Mouse (Mus musculus): ENCODE data around the gene Nubp2. TPM values are rescaled to one million over a fixed set of nuclear protein-coding genes. Genes with fewer than 3 reads are reported as not detected.
A peak's percentile ranks its signal among the peaks of the same experiment; 100 is the strongest.

Nubp2 gene
- polyA plus RNA-seq, 1 experiment from 2014 or later = 93.2 TPM

- Histone ChIP-seq H3K4me2 (no peak overlapping the region), H3K36me3 (no peaks in the 10 kb centered on the region), H3K4me3 (replicated peaks) (no peak overlapping the region), H3K27me3 (peaks cover 26% of the 10 kb centered on the region), H3K9me3 (replicated peaks) (no peaks in the 10 kb centered on the region), H3K4me1 (replicated peaks) (peaks cover 8% of the 10 kb centered on the region; the same call in 1 of the 2 replicates), H3K9ac (no peak overlapping the region), H3K27ac (no peak overlapping the region)
- ATAC-seq (ENCODE audit: low read depth) (peak; percentile 67), DNase-seq (no peak)
- 57% methylated on average over 4 of the region's 4 CpGs for WGBS (ENCODE audit: insufficient replicate concordance)
These were observed 45.0 kb downstream of the Nubp2 start for GRCm38 (mm10) chr17:24841133-24841532.

GRCm38 (mm10) chr17:24840341-24840740 is 45.8 kb downstream of the Nubp2 start:
- Histone ChIP-seq H3K4me1 (replicated peaks) (peaks cover 5% of the 10 kb centered on the region; the same call in 1 of the 2 replicates), H3K9ac (no peak overlapping the region), H3K4me3 (replicated peaks) (no peak overlapping the region), H3K27me3 (peaks cover 28% of the 10 kb centered on the region), H3K9me3 (replicated peaks) (no peaks in the 10 kb centered on the region), H3K36me3 (no peaks in the 10 kb centered on the region), H3K4me2 (no peak overlapping the region), H3K27ac (no peak overlapping the region)
- DNase-seq (no peak), ATAC-seq (ENCODE audit: low read depth) (no peak)
- 33% methylated on average over 5 of the region's 5 CpGs for WGBS (ENCODE audit: insufficient replicate concordance)

GRCm38 (mm10) chr17:24839842-24840241 is 46.3 kb downstream of the Nubp2 start, which contains the start of gene Hagh:
Hagh (plus strand) TSS chr17:24840143.
- 59% methylated on average over 8 of the region's 8 CpGs for WGBS (ENCODE audit: insufficient replicate concordance)
- Histone ChIP-seq H3K27me3 (peaks cover 26% of the 10 kb centered on the region), H3K4me3 (replicated peaks) (no peak within 1 kb of the TSS), H3K4me1 (replicated peaks) (peaks cover 3% of the 10 kb centered on the region; the same call in 1 of the 2 replicates), H3K27ac (no peak within 1 kb of the TSS), H3K4me2 (no peak within 1 kb of the TSS), H3K36me3 (no peaks in the 10 kb centered on the region), H3K9ac (no peak within 1 kb of the TSS), H3K9me3 (replicated peaks) (no peaks in the 10 kb centered on the region)
- DNase-seq (no peak), ATAC-seq (ENCODE audit: low read depth) (no peak)

Other genes starting within 250 kb of the Nubp2 start
- gene Slc9a3r2, start 236.0 kb downstream of the Nubp2 start, polyA plus RNA-seq (2015; fragmentation: Nextera tagmentation; extraction: Ambion mirVana) = 9.8 and 10.2 TPM in 2 replicates
- 0.24 and 0.28 TPM in 2 replicates for gene Npw, start 227.9 kb downstream of the Nubp2 start, polyA plus RNA-seq (2015; fragmentation: Nextera tagmentation; extraction: Ambion mirVana)
- gene Zfp598, start 216.7 kb downstream of the Nubp2 start, polyA plus RNA-seq (2015; fragmentation: Nextera tagmentation; extraction: Ambion mirVana) = 9.5 and 13.1 TPM in 2 replicates
- gene Syngr3, start 196.4 kb downstream of the Nubp2 start, polyA plus RNA-seq (2015; fragmentation: Nextera tagmentation; extraction: Ambion mirVana) = 0.10 and 0.31 TPM in 2 replicates
- 41.3 and 47.7 TPM in 2 replicates for gene Gfer, start 190.2 kb downstream of the Nubp2 start, polyA plus RNA-seq (2015; fragmentation: Nextera tagmentation; extraction: Ambion mirVana)
- 0.14 and 0.34 TPM in 2 replicates for gene Noxo1, start 190.1 kb downstream of the Nubp2 start, polyA plus RNA-seq (2015; fragmentation: Nextera tagmentation; extraction: Ambion mirVana)
- gene Tbl3, start 178.7 kb downstream of the Nubp2 start, polyA plus RNA-seq (2015; fragmentation: Nextera tagmentation; extraction: Ambion mirVana) = 53.0 and 53.2 TPM in 2 replicates
- gene Rnf151, start 168.3 kb downstream of the Nubp2 start, polyA plus RNA-seq (2015; fragmentation: Nextera tagmentation; extraction: Ambion mirVana) = 0.10 TPM in 1 of 2 replicates, not detected in the other
- 1,350 and 1,469 TPM in 2 replicates for gene Rps2, start 168.2 kb downstream of the Nubp2 start, polyA plus RNA-seq (2015; fragmentation: Nextera tagmentation; extraction: Ambion mirVana)
- gene Ndufb10, start 161.9 kb downstream of the Nubp2 start, polyA plus RNA-seq (2015; fragmentation: Nextera tagmentation; extraction: Ambion mirVana) = 206 and 216 TPM in 2 replicates
- gene Rpl3l, start 158.5 kb downstream of the Nubp2 start, polyA plus RNA-seq (2015; fragmentation: Nextera tagmentation; extraction: Ambion mirVana) = 0.10 TPM in 1 of 2 replicates, not detected in the other
- 21.3 and 21.8 TPM in 2 replicates for gene Msrb1, start 149.7 kb downstream of the Nubp2 start, polyA plus RNA-seq (2015; fragmentation: Nextera tagmentation; extraction: Ambion mirVana)
- gene Hs3st6, start 133.4 kb downstream of the Nubp2 start, polyA plus RNA-seq (2015; fragmentation: Nextera tagmentation; extraction: Ambion mirVana) = not detected in 2 replicates
- 1.5 and 1.6 TPM in 2 replicates for gene Meiob, start 82.1 kb downstream of the Nubp2 start, polyA plus RNA-seq (2015; fragmentation: Nextera tagmentation; extraction: Ambion mirVana)
- 79.5 and 83.1 TPM in 2 replicates for gene Hagh, start 46.2 kb downstream of the Nubp2 start, polyA plus RNA-seq (2015; fragmentation: Nextera tagmentation; extraction: Ambion mirVana)
- 34.6 and 34.9 TPM in 2 replicates for gene Fahd1, start 36.0 kb downstream of the Nubp2 start, polyA plus RNA-seq (2015; fragmentation: Nextera tagmentation; extraction: Ambion mirVana)
- gene Igfals, start 20.4 kb downstream of the Nubp2 start, polyA plus RNA-seq (2015; fragmentation: Nextera tagmentation; extraction: Ambion mirVana) = 5.1 and 6.0 TPM in 2 replicates
- 37.9 and 38.4 TPM in 2 replicates for gene Spsb3, start 294 bp upstream of the Nubp2 start, polyA plus RNA-seq (2015; fragmentation: Nextera tagmentation; extraction: Ambion mirVana)
- 13.8 and 14.6 TPM in 2 replicates for gene Eme2, start 8.7 kb upstream of the Nubp2 start, polyA plus RNA-seq (2015; fragmentation: Nextera tagmentation; extraction: Ambion mirVana)
- gene Mrps34, start 8.8 kb upstream of the Nubp2 start, polyA plus RNA-seq (2015; fragmentation: Nextera tagmentation; extraction: Ambion mirVana) = 84.2 TPM in 2 replicates
- gene Nme3, start 10.2 kb upstream of the Nubp2 start, polyA plus RNA-seq (2015; fragmentation: Nextera tagmentation; extraction: Ambion mirVana) = 65.6 and 66.8 TPM in 2 replicates
- gene Mapk8ip3, start 50.6 kb upstream of the Nubp2 start, polyA plus RNA-seq (2015; fragmentation: Nextera tagmentation; extraction: Ambion mirVana) = 7.6 and 8.6 TPM in 2 replicates
- 75.1 and 86.8 TPM in 2 replicates for gene Jpt2, start 74.3 kb upstream of the Nubp2 start, polyA plus RNA-seq (2015; fragmentation: Nextera tagmentation; extraction: Ambion mirVana)
- gene Cramp1l, start 129.4 kb upstream of the Nubp2 start, polyA plus RNA-seq (2015; fragmentation: Nextera tagmentation; extraction: Ambion mirVana) = 2.8 and 3.8 TPM in 2 replicates
- gene Ift140, start 129.7 kb upstream of the Nubp2 start, polyA plus RNA-seq (2015; fragmentation: Nextera tagmentation; extraction: Ambion mirVana) = 94.4 and 99.3 TPM in 2 replicates
- 5.2 and 5.6 TPM in 2 replicates for gene Tmem204, start 197.2 kb upstream of the Nubp2 start, polyA plus RNA-seq (2015; fragmentation: Nextera tagmentation; extraction: Ambion mirVana)
- gene Telo2, start 229.6 kb upstream of the Nubp2 start, polyA plus RNA-seq (2015; fragmentation: Nextera tagmentation; extraction: Ambion mirVana) = 16.3 and 18.2 TPM in 2 replicates
- 0.09 TPM in 1 of 2 replicates, not detected in the other for gene Ptx4, start 234.4 kb upstream of the Nubp2 start, polyA plus RNA-seq (2015; fragmentation: Nextera tagmentation; extraction: Ambion mirVana)
- gene Clcn7, start 247.0 kb upstream of the Nubp2 start, polyA plus RNA-seq (2015; fragmentation: Nextera tagmentation; extraction: Ambion mirVana) = 9.1 and 12.8 TPM in 2 replicates